Mouse (Mus musculus): ENCODE measurements around the gene Gm4133. TPM values are rescaled to one million over a fixed set of nuclear protein-coding genes. Genes with fewer than 3 reads are reported as not detected.
"Not testable (repeated sequence)": the region's sequence is repeated elsewhere in the genome, so short reads cannot be mapped to it uniquely, and the experiment has no call there.

Gene Gm4133
- total RNA-seq (2021) = not detected
- long read RNA-seq, experiment 1 = 0 reads
- long read RNA-seq, experiment 2 = 0 reads

DNA sequence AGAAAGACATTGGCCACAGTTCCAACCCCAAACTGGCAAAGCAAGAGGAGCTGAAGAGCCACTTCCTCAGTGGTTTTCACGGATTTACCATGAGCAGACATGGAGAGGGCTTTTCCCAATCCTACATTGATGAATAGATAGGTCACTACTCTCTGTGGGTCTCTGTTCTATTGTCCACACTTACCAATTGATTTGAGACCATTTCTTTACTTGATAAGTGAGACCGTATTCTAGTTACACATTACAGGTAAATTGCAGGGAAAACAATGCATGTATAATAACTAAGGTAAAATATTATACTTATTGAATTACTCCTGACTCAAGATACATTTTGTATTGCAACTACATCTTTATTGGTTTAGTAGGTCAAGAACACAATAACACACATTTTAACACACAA is at the start of gene Gm4133:
Gm4133 (minus strand) TSS at position 101 of the 400 bp plus-strand sequence.
- intact Hi-C loops (cut with DNase I; ENCODE audit: low total_unique reads); DNase-seq: not testable (repeated sequence)

GRCm38 (mm10) chr7:20375310-20375709 is 41.4 kb upstream of the Gm4133 start, which contains the start of gene Gm5728:
TSS of gene Gm5728 (minus strand) at chr7:20375410.
- intact Hi-C loops (cut with DNase I; ENCODE audit: low total_unique reads); DNase-seq: not testable (repeated sequence)

Other genes starting within 250 kb of the Gm4133 start
- gene Vmn1r91, start 234.4 kb downstream of the Gm4133 start, total RNA-seq (2021) = not detected
- not detected for gene Gm16442, start 211.5 kb downstream of the Gm4133 start, total RNA-seq (2021)
- not detected for gene Vmn1r93, start 195.0 kb downstream of the Gm4133 start, total RNA-seq (2021)
- not detected for gene Vmn1r94, start 165.7 kb downstream of the Gm4133 start, total RNA-seq (2021)
- gene Vmn1r95, start 140.4 kb downstream of the Gm4133 start, total RNA-seq (2021) = not detected
- gene Gm6164, start 128.5 kb downstream of the Gm4133 start, total RNA-seq (2021) = not detected
- gene Gm4498, start 100.2 kb downstream of the Gm4133 start, total RNA-seq (2021) = not detected
- gene Gm5890, start 71.2 kb downstream of the Gm4133 start, total RNA-seq (2021) = not detected
- gene Gm5728, start 41.3 kb upstream of the Gm4133 start, total RNA-seq (2021) = not detected
- gene Vmn1r100, start 83.9 kb upstream of the Gm4133 start, total RNA-seq (2021) = not detected
- gene Vmn1r101, start 108.5 kb upstream of the Gm4133 start, total RNA-seq (2021) = not detected
- gene Gm10670, start 140.9 kb upstream of the Gm4133 start, total RNA-seq (2021) = not detected
- gene Vmn1r103, start 176.5 kb upstream of the Gm4133 start, total RNA-seq (2021) = not detected
- not detected for gene Vmn1r104, start 199.8 kb upstream of the Gm4133 start, total RNA-seq (2021)
- not detected for gene Gm5726, start 211.7 kb upstream of the Gm4133 start, total RNA-seq (2021)
- gene Gm4141, start 242.2 kb upstream of the Gm4133 start, total RNA-seq (2021) = not detected

Measured in gastrocnemius, postnatal 14 days (tissue).